10 mouse cellular contexts compared by ENCODE assay signal in the genomic region with DNA sequence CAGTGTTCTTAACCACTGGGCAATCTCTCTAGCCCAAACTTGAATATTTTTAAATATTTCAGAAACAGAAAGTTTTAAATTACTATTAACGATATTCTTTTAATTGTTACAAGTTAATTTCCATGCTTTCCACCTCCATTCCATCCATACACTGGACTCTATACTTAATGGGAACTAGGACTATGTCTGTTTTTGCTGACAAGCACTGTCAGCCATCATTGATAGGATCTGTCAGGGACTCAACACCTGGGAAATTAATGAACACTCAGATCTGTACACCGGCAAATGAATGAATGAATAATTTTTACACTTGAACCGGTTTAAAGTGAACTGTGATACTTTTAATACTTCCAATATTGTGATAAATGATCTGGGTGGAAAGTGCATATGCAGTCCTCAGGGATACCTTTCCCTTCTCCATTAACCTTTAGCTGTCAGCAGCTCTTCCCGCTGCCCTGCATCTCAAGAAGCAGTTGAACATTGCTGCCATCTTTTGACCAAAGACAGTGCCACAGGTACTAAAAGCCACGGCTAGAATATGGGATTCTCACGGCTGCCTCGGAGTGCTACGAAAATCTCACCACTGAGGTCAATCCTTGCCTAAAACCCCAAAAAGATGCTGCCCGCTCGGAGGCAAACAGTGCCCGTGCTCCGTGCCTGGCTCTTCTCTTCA.
A peak's percentile ranks its signal among the peaks of the same experiment; 100 is the strongest.
DNase-seq lines count a peak whose midpoint lies in the region; ATAC-seq lines count a peak whose summit lies in the region.
"Had no signal": no experiment of that assay in that cellular context is flagged by ENCODE, and none has a peak within 500 bp of the region (broad histone marks: within the 10 kb centered on the region; RNA-seq: fewer than 3 reads in every experiment).

No protein-coding gene starts in this region.

- no peaks in the 10 kb centered on the region for H3K27me3 ChIP-seq in forebrain, embryonic 16.5 days (replicated peaks; ENCODE audit: control insufficient read depth, insufficient read depth, low read length)
- H3K27me3 ChIP-seq in neural tube, embryonic 12.5 days (replicated peaks) = no peaks in the 10 kb centered on the region

- H3K4me1 ChIP-seq in forebrain, embryonic 16.5 days (replicated peaks; ENCODE audit: control insufficient read depth, insufficient read depth, low read length) = no peaks in the 10 kb centered on the region; the same call in 1 of the 2 replicates
- H3K4me1 ChIP-seq in neural tube, embryonic 12.5 days = no peaks in the 10 kb centered on the region

- H3K9me3 ChIP-seq in forebrain, embryonic 16.5 days (ENCODE audit: control insufficient read depth, low read length) = no peaks in the 10 kb centered on the region
- H3K9me3 ChIP-seq in neural tube, embryonic 12.5 days = no peaks in the 10 kb centered on the region
- H3K9me3 ChIP-seq: limb, embryonic 15.5 days had no signal

- no peak overlapping the region for H3K27ac ChIP-seq in forebrain, embryonic 16.5 days (ENCODE audit: low read length)
- no peak overlapping the region for H3K27ac ChIP-seq in neural tube, embryonic 12.5 days
- H3K27ac ChIP-seq: limb, embryonic 15.5 days had no signal

- no peak overlapping the region for H3K4me3 ChIP-seq in forebrain, embryonic 16.5 days (replicated peaks; ENCODE audit: low read length)
- no peak overlapping the region for H3K4me3 ChIP-seq in neural tube, embryonic 12.5 days
- H3K4me3 ChIP-seq: erythroblast, embryonic 14.5 days; limb, embryonic 15.5 days had no signal

- peak; percentile 58 for ATAC-seq in forebrain, embryonic 16.5 days
- 0 out of 2 replicates have a peak, but pooled peaks have one; percentile 37 for ATAC-seq in neural tube, embryonic 12.5 days (ENCODE audit: low FRiP score, low read depth)
- ATAC-seq in inflammation-experienced regulatory T-cells, adult 6 months = no peak

- H3K36me3 ChIP-seq in forebrain, embryonic 16.5 days (ENCODE audit: control insufficient read depth, insufficient read depth) = no peaks in the 10 kb centered on the region
- H3K36me3 ChIP-seq in neural tube, embryonic 12.5 days = no peaks in the 10 kb centered on the region
- H3K36me3 ChIP-seq: limb, embryonic 15.5 days had no signal

- 46% methylated on average over 12 of the region's 12 CpGs for WGBS in forebrain, embryonic 16.5 days
- WGBS in neural tube, embryonic 12.5 days = 49% methylated on average over 12 of the region's 12 CpGs

- peak; percentile 49 for DNase-seq in adrenal gland, postnatal 10 days
- DNase-seq in adrenal gland, adult 8-10 months = no peak
- DNase-seq in thymus, postnatal 14 days = peak; percentile 29
- DNase-seq in thymus, postnatal 25 days = no peak
- peak; percentile 47 for DNase-seq in left cerebral cortex, adult 11 months (ENCODE audit: low spot score)

- no peak overlapping the region for H3K9ac ChIP-seq in forebrain, embryonic 16.5 days (replicated peaks; ENCODE audit: low read depth, low read length)
- H3K9ac ChIP-seq in neural tube, embryonic 12.5 days = no peak overlapping the region
- H3K9ac ChIP-seq: limb, embryonic 15.5 days had no signal

- no peak overlapping the region for H3K4me2 ChIP-seq in forebrain, embryonic 16.5 days (ENCODE audit: low read length)
- no peak overlapping the region for H3K4me2 ChIP-seq in neural tube, embryonic 12.5 days (replicated peaks)
- H3K4me2 ChIP-seq: limb, embryonic 15.5 days had no signal

Comparison
In these comparisons a context has a peak if more than half of its experiments do, and no peak if none do; other contexts are left out.
1. DNase-seq: peak in adrenal gland, postnatal 10 days (single experiment), thymus, postnatal 14 days (single experiment) and left cerebral cortex, adult 11 months (single experiment); none in adrenal gland, adult 8-10 months (single experiment) and thymus, postnatal 25 days (single experiment).